Mouse (Mus musculus) embryo, embryonic 10 days (tissue): ENCODE results near the gene Rab6a.

Source experiments
- DNase-seq: peaks from one replicate; pipeline ENCODE4 v3.0.0-alpha.2; 2015; ENCODE audit warnings: low spot score

Gene Rab6a

DNA sequence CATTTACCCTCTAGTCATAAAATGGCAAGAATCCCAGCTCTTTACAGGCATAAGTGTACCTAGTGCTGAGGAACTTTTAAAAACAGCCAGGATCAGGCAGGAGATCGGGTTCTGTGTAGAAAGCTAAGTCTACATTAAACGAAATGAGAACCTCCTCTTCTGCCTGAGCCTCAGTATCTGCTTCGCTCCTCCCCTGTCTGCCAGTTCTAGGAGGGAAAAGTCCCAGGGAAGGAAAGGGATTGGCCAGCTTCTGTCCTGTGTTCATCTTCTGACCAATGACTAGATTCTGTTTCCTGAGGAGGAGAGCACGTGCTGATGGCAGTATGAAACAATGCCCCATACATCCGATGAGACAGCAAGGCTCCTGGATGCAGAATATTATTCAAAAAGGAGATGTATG lies 73.9 kb downstream of the Rab6a start:
- DNase-seq: no peak

DNA sequence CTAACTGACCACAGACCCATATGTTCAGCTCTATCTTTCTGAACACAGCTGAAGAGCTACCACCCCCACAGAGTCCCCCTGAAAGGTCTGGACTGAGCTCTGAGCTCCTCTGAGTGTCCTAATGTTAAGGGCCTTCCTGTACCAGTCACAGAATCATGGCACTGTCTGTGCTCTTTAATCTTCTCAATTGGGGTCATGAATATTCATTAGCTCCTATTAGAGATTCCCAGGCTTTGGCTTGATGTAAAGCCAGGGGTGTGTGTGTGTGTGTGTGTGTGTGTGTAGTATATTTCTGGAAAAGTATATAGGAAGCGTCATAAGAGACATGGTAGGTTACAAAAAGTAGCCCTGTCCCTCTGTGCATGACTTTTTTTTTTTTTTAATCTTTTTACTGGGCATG lies 76.0 kb downstream of the Rab6a start:
- no peak for DNase-seq

GRCm38 (mm10) chr7:100684081-100684480 lies 76.9 kb downstream of the Rab6a start:
- no peak for DNase-seq

GRCm38 (mm10) chr7:100684538-100684937 lies 77.3 kb downstream of the Rab6a start:
- peak; percentile 84 for DNase-seq

- peak; percentile 92 for DNase-seq
Observed at GRCm38 (mm10) chr7:100685061-100686030, 78.1 kb downstream of the Rab6a start.

DNA sequence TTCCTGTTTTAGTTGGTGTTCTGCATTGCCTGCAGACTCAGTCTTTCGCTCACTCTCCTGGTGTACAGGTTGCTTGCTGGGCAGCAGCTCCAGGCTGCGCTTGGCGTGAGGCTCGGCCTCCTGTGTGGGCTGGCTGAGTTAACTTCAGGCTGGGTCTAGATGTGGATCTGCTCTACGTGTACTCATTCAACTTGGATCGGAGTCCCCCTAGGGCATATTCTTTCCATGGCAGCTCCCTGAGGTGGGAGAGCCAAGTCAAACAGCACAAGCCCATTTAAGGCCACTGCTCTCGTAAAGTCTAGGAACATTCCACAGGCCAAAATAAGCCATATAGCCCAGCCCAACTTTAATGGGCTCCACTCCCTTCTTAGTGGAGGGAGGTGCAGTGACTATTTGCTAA lies 81.3 kb downstream of the Rab6a start:
- DNase-seq: no peak
